Mouse (Mus musculus): ENCODE measurements around the gene Ralgapa1. TPM values are rescaled to one million over a fixed set of nuclear protein-coding genes. Genes with fewer than 3 reads are reported as not detected.

Gene Ralgapa1
- polyA plus RNA-seq, 1 experiment from 2014 or later: 24.2 TPM

- Histone ChIP-seq H3K4me3 (no peak overlapping the region), H3K4me2 (replicated peaks) (no peak overlapping the region), H3K36me3 (no peaks in the 10 kb centered on the region), H3K27me3 (no peaks in the 10 kb centered on the region), H3K4me1 (peaks cover 8% of the 10 kb centered on the region), H3K9me3 (no peaks in the 10 kb centered on the region), H3K27ac (replicated peaks) (no peak overlapping the region), H3K9ac (replicated peaks) (no peak overlapping the region)
- no peak for ATAC-seq (ENCODE audit: low FRiP score, low read depth)
- 85% methylated on average over 8 of the region's 8 CpGs for WGBS
Measured at GRCm38 (mm10) chr12:55834891-55835290, 13.9 kb upstream of the Ralgapa1 start.

- no peaks in the 10 kb centered on the region for H3K27me3 ChIP-seq
- no peaks in the 10 kb centered on the region for H3K9me3 ChIP-seq
- H3K36me3 ChIP-seq: no peaks in the 10 kb centered on the region
- H3K27ac ChIP-seq (replicated peaks): no peak overlapping the region
- H3K4me3 ChIP-seq: no peak overlapping the region
- no peak for ATAC-seq (ENCODE audit: low FRiP score, low read depth)
- 72% methylated on average over 9 of the region's 9 CpGs for WGBS
- H3K4me2 ChIP-seq (replicated peaks): no peak overlapping the region
- no peak overlapping the region for H3K9ac ChIP-seq (replicated peaks)
- H3K4me1 ChIP-seq: peaks cover 8% of the 10 kb centered on the region
Measured at GRCm38 (mm10) chr12:55833906-55834625, 13.1 kb upstream of the Ralgapa1 start.

GRCm38 (mm10) chr12:55832961-55833360, 12.0 kb upstream of the Ralgapa1 start:
- H3K36me3 ChIP-seq: no peaks in the 10 kb centered on the region
- ATAC-seq (ENCODE audit: low FRiP score, low read depth): no peak
- no peaks in the 10 kb centered on the region for H3K9me3 ChIP-seq
- H3K27me3 ChIP-seq: no peaks in the 10 kb centered on the region
- H3K4me2 ChIP-seq (replicated peaks): no peak overlapping the region
- no peak overlapping the region for H3K4me3 ChIP-seq
- H3K9ac ChIP-seq (replicated peaks): no peak overlapping the region
- no peak overlapping the region for H3K27ac ChIP-seq (replicated peaks)
- peaks cover 8% of the 10 kb centered on the region for H3K4me1 ChIP-seq

- 18% methylated on average over 2 of the region's 2 CpGs for WGBS
- Histone ChIP-seq H3K36me3 (no peaks in the 10 kb centered on the region), H3K27ac (replicated peaks) (no peak overlapping the region), H3K4me1 (no peaks in the 10 kb centered on the region), H3K9me3 (no peaks in the 10 kb centered on the region), H3K9ac (replicated peaks) (no peak overlapping the region), H3K4me2 (replicated peaks) (no peak overlapping the region), H3K4me3 (no peak overlapping the region), H3K27me3 (no peaks in the 10 kb centered on the region)
- no peak for ATAC-seq (ENCODE audit: low FRiP score, low read depth)
Measured at GRCm38 (mm10) chr12:55831101-55831500, 10.1 kb upstream of the Ralgapa1 start.

GRCm38 (mm10) chr12:55825537-55825936, 4.6 kb upstream of the Ralgapa1 start:
- Histone ChIP-seq H3K9me3 (no peaks in the 10 kb centered on the region), H3K36me3 (no peaks in the 10 kb centered on the region), H3K4me1 (no peaks in the 10 kb centered on the region), H3K4me2 (replicated peaks) (no peak overlapping the region), H3K27me3 (no peaks in the 10 kb centered on the region), H3K4me3 (no peak overlapping the region), H3K27ac (replicated peaks) (no peak overlapping the region), H3K9ac (replicated peaks) (no peak overlapping the region)
- no peak for ATAC-seq (ENCODE audit: low FRiP score, low read depth)
- 84% methylated on average over 2 of the region's 2 CpGs for WGBS

GRCm38 (mm10) chr12:55824027-55824426, 3.1 kb upstream of the Ralgapa1 start:
- H3K4me2 ChIP-seq (replicated peaks): no peak overlapping the region
- no peaks in the 10 kb centered on the region for H3K36me3 ChIP-seq
- no peak for ATAC-seq (ENCODE audit: low FRiP score, low read depth)
- no peak overlapping the region for H3K27ac ChIP-seq (replicated peaks)
- WGBS: 86% methylated on average over 6 of the region's 6 CpGs
- H3K4me3 ChIP-seq: no peak overlapping the region
- no peaks in the 10 kb centered on the region for H3K27me3 ChIP-seq
- H3K9ac ChIP-seq (replicated peaks): no peak overlapping the region
- H3K9me3 ChIP-seq: no peaks in the 10 kb centered on the region
- peaks cover 10% of the 10 kb centered on the region for H3K4me1 ChIP-seq

- peak overlapping the region; percentile 84 for H3K9ac ChIP-seq (replicated peaks)
- H3K36me3 ChIP-seq: no peaks in the 10 kb centered on the region
- no peaks in the 10 kb centered on the region for H3K27me3 ChIP-seq
- ATAC-seq (ENCODE audit: low FRiP score, low read depth): no peak; the same call in 1 of the 2 replicates
- peak overlapping the region; percentile 97 for H3K27ac ChIP-seq (replicated peaks)
- H3K9me3 ChIP-seq: no peaks in the 10 kb centered on the region
- peak overlapping the region; percentile 65 for H3K4me2 ChIP-seq (replicated peaks)
- 2% methylated on average over 31 of the region's 35 CpGs for WGBS
- H3K4me3 ChIP-seq: peak overlapping the region; percentile 90
- peaks cover 12% of the 10 kb centered on the region for H3K4me1 ChIP-seq
Measured at GRCm38 (mm10) chr12:55820119-55820660, 777 bp downstream of the Ralgapa1 start.

GRCm38 (mm10) chr12:55816488-55816887, 4.5 kb downstream of the Ralgapa1 start:
- WGBS: 94% methylated on average over 5 of the region's 5 CpGs
- no peak overlapping the region for H3K27ac ChIP-seq (replicated peaks)
- H3K9ac ChIP-seq (replicated peaks): no peak overlapping the region
- H3K36me3 ChIP-seq: no peaks in the 10 kb centered on the region; the same call in 1 of the 2 replicates
- H3K4me3 ChIP-seq: no peak overlapping the region
- no peaks in the 10 kb centered on the region for H3K27me3 ChIP-seq
- peaks cover 12% of the 10 kb centered on the region for H3K4me1 ChIP-seq
- H3K4me2 ChIP-seq (replicated peaks): no peak overlapping the region
- H3K9me3 ChIP-seq: no peaks in the 10 kb centered on the region
- no peak for ATAC-seq (ENCODE audit: low FRiP score, low read depth)

GRCm38 (mm10) chr12:55805035-55805434, 15.9 kb downstream of the Ralgapa1 start:
- no peak overlapping the region for H3K9ac ChIP-seq (replicated peaks)
- H3K9me3 ChIP-seq: no peaks in the 10 kb centered on the region
- H3K36me3 ChIP-seq: no peaks in the 10 kb centered on the region
- H3K4me3 ChIP-seq: no peak overlapping the region
- H3K4me2 ChIP-seq (replicated peaks): no peak overlapping the region
- no peak for ATAC-seq (ENCODE audit: low FRiP score, low read depth)
- no peaks in the 10 kb centered on the region for H3K27me3 ChIP-seq
- 70% methylated on average over 3 of the region's 3 CpGs for WGBS
- H3K27ac ChIP-seq (replicated peaks): no peak overlapping the region
- no peaks in the 10 kb centered on the region for H3K4me1 ChIP-seq

GRCm38 (mm10) chr12:55801131-55801530, 19.8 kb downstream of the Ralgapa1 start:
- no peak for ATAC-seq (ENCODE audit: low FRiP score, low read depth)
- 93% methylated on average over 4 of the region's 4 CpGs for WGBS
- H3K36me3 ChIP-seq: no peaks in the 10 kb centered on the region
- H3K4me3 ChIP-seq: no peak overlapping the region
- no peak overlapping the region for H3K4me2 ChIP-seq (replicated peaks)
- H3K27ac ChIP-seq (replicated peaks): no peak overlapping the region
- no peaks in the 10 kb centered on the region for H3K9me3 ChIP-seq
- H3K9ac ChIP-seq (replicated peaks): no peak overlapping the region
- no peaks in the 10 kb centered on the region for H3K4me1 ChIP-seq
- no peaks in the 10 kb centered on the region for H3K27me3 ChIP-seq

GRCm38 (mm10) chr12:55800144-55800543, 20.8 kb downstream of the Ralgapa1 start:
- Histone ChIP-seq H3K4me2 (replicated peaks) (no peak overlapping the region), H3K36me3 (no peaks in the 10 kb centered on the region), H3K27me3 (no peaks in the 10 kb centered on the region), H3K9me3 (no peaks in the 10 kb centered on the region), H3K27ac (replicated peaks) (no peak overlapping the region), H3K4me1 (no peaks in the 10 kb centered on the region), H3K4me3 (no peak overlapping the region), H3K9ac (replicated peaks) (no peak overlapping the region)
- no peak for ATAC-seq (ENCODE audit: low FRiP score, low read depth)
- 91% methylated on average over 5 of the region's 5 CpGs for WGBS

- Histone ChIP-seq H3K4me3 (no peak overlapping the region), H3K9me3 (no peaks in the 10 kb centered on the region), H3K27me3 (no peaks in the 10 kb centered on the region), H3K27ac (replicated peaks) (no peak overlapping the region), H3K36me3 (no peaks in the 10 kb centered on the region), H3K4me1 (no peaks in the 10 kb centered on the region), H3K4me2 (replicated peaks) (no peak overlapping the region), H3K9ac (replicated peaks) (no peak overlapping the region)
- no peak for ATAC-seq (ENCODE audit: low FRiP score, low read depth)
- WGBS: 94% methylated on average over 4 of the region's 4 CpGs
Measured at GRCm38 (mm10) chr12:55798745-55799144, 22.2 kb downstream of the Ralgapa1 start.

GRCm38 (mm10) chr12:55797103-55797502, 23.9 kb downstream of the Ralgapa1 start:
- Histone ChIP-seq H3K27me3 (no peaks in the 10 kb centered on the region), H3K9ac (replicated peaks) (no peak overlapping the region), H3K4me2 (replicated peaks) (no peak overlapping the region), H3K4me3 (no peak overlapping the region), H3K4me1 (no peaks in the 10 kb centered on the region), H3K27ac (replicated peaks) (no peak overlapping the region), H3K36me3 (no peaks in the 10 kb centered on the region), H3K9me3 (no peaks in the 10 kb centered on the region)
- no peak for ATAC-seq (ENCODE audit: low FRiP score, low read depth)
- WGBS: 89% methylated on average over 3 of the region's 3 CpGs
